Mouse (Mus musculus) neural tube, embryonic 14.5 days (tissue): ENCODE results near the gene Farsa. TPM values are rescaled to one million over a fixed set of nuclear protein-coding genes. Genes with fewer than 3 reads are reported as not detected.

Source experiments
- ATAC-seq: fragments of 200-750 bp; cut with Nextera tagmentation; 2 replicates; pipeline ENCODE4 v1.8.0; 2017; ENCODE audit warnings: low read depth, mild to moderate bottlenecking, moderate TSS enrichment, moderate library complexity
- H3K27ac ChIP-seq: fragments of 300-500 bp; sonication (generic); 2 replicates; pipeline ENCODE4 v1.5.1; 2014; ENCODE audit warnings: low read depth, mild to moderate bottlenecking, control low read depth, low read length, moderate library complexity, mixed read lengths
- H3K27me3 ChIP-seq: fragments of 300-500 bp; sonication (generic); 2 replicates; pipeline ENCODE4 v1.6.1; 2014; ENCODE audit warnings: low read length; ENCODE audit not compliant: control insufficient read depth, insufficient read depth
- H3K36me3 ChIP-seq: fragments of 300-500 bp; sonication (generic); 2 replicates; pipeline ENCODE4 v1.6.1; 2014; ENCODE audit warnings: low read length, mixed read lengths; ENCODE audit not compliant: control insufficient read depth, insufficient read depth
- H3K4me1 ChIP-seq: fragments of 300-500 bp; sonication (generic); 2 replicates; pipeline ENCODE4 v1.6.1; 2014; ENCODE audit warnings: low read length; ENCODE audit not compliant: control insufficient read depth, insufficient read depth
- H3K4me2 ChIP-seq: fragments of 300-500 bp; sonication (generic); 2 replicates; pipeline ENCODE4 v1.6.1; 2014; ENCODE audit warnings: mild to moderate bottlenecking, low read depth, low read length, control low read depth
- H3K4me3 ChIP-seq: fragments of 300-500 bp; sonication (generic); 2 replicates; pipeline ENCODE4 v1.5.1; 2014; ENCODE audit warnings: low read depth, low read length, control low read depth, mixed read lengths
- H3K9ac ChIP-seq: fragments of 300-500 bp; sonication (generic); replicated peaks from 2 replicates; pipeline ENCODE4 v1.6.1; 2014; ENCODE audit warnings: low read depth, mild to moderate bottlenecking, control low read depth, low read length, mixed read lengths
- H3K9me3 ChIP-seq: fragments of 300-500 bp; sonication (generic); 2 replicates; pipeline ENCODE4 v1.6.1; 2016; ENCODE audit warnings: low read length; ENCODE audit not compliant: control insufficient read depth
- WGBS: fragments of 180-500 bp; shearing (Covaris S2); extraction: QIAGEN DNeasy Blood & Tissue Kit; methylation state at CpG from one replicate; pipeline ENCODE4 v1.1.7; 2014; 5-methylcytosine and 5-hydroxymethylcytosine counted together
- polyA plus RNA-seq: library from polyadenylated mRNA; unstranded; fragments of >200 nt; fragmentation: Nextera tagmentation; extraction: Ambion mirVana; gene quantifications from 2 replicates; pipeline ENCODE4 v1.2.1, GENCODE M21; 2014

The Farsa gene
- polyA plus RNA-seq, 1 experiment from 2014 or later = 98.2 TPM

- Histone ChIP-seq H3K36me3 (peaks cover 67% of the 10 kb centered on the region), H3K27ac (no peak overlapping the region), H3K27me3 (no peaks in the 10 kb centered on the region), H3K9me3 (no peaks in the 10 kb centered on the region), H3K4me1 (peaks cover 18% of the 10 kb centered on the region), H3K4me2 (peak overlapping the region; percentile 70), H3K9ac (peak overlapping the region; percentile 87; the same call in 1 of the 2 replicates), H3K4me3 (peak overlapping the region; percentile 84)
- 100% methylated on average over 2 of the region's 2 CpGs for WGBS
- no peak for ATAC-seq
Observed at GRCm38 (mm10) chr8:84839411-84839810, 17.4 kb upstream of the Farsa start.

- Histone ChIP-seq H3K4me3 (peak overlapping the region; percentile 84), H3K4me2 (peak overlapping the region; percentile 70), H3K27ac (peak overlapping the region; percentile 83), H3K4me1 (peaks cover 19% of the 10 kb centered on the region), H3K36me3 (peaks cover 67% of the 10 kb centered on the region), H3K9me3 (no peaks in the 10 kb centered on the region), H3K27me3 (no peaks in the 10 kb centered on the region), H3K9ac (peak overlapping the region; percentile 87)
- WGBS = 4% methylated on average over 7 of the region's 7 CpGs
- ATAC-seq = no peak
Observed at GRCm38 (mm10) chr8:84839875-84840247, 16.9 kb upstream of the Farsa start.

- 1% methylated on average over 45 of the region's 55 CpGs for WGBS
- Histone ChIP-seq H3K4me1 (peaks cover 23% of the 10 kb centered on the region), H3K27me3 (no peaks in the 10 kb centered on the region), H3K36me3 (peaks cover 67% of the 10 kb centered on the region), H3K4me2 (peak within 1 kb of the TSS; percentile 70), H3K9ac (peak within 1 kb of the TSS; percentile 87), H3K4me3 (peak within 1 kb of the TSS; percentile 84), H3K9me3 (no peaks in the 10 kb centered on the region), H3K27ac (peak within 1 kb of the TSS; percentile 83)
- peak; percentile 96 for ATAC-seq
Observed at GRCm38 (mm10) chr8:84840248-84840999, 16.4 kb upstream of the Farsa start, which contains the start of gene Rad23a. Rad23a (minus strand) TSS chr8:84840665.

GRCm38 (mm10) chr8:84841514-84841913, 15.3 kb upstream of the Farsa start:
- H3K27ac ChIP-seq = no peak overlapping the region
- H3K36me3 ChIP-seq = peaks cover 57% of the 10 kb centered on the region
- no peak for ATAC-seq
- no peaks in the 10 kb centered on the region for H3K27me3 ChIP-seq
- H3K4me1 ChIP-seq = peaks cover 23% of the 10 kb centered on the region
- no peaks in the 10 kb centered on the region for H3K9me3 ChIP-seq
- no peak overlapping the region for H3K9ac ChIP-seq
- H3K4me2 ChIP-seq = no peak overlapping the region
- 85% methylated on average over 1 of the region's 1 CpGs for WGBS
- no peak overlapping the region for H3K4me3 ChIP-seq

- Histone ChIP-seq H3K9me3 (no peaks in the 10 kb centered on the region), H3K4me2 (peak overlapping the region; percentile 70), H3K4me1 (peaks cover 25% of the 10 kb centered on the region), H3K27me3 (no peaks in the 10 kb centered on the region), H3K4me3 (peak overlapping the region; percentile 82), H3K36me3 (peaks cover 39% of the 10 kb centered on the region), H3K9ac (peak overlapping the region; percentile 97), H3K27ac (no peak overlapping the region)
- ATAC-seq = no peak
- 90% methylated on average over 9 of the region's 9 CpGs for WGBS
Observed at GRCm38 (mm10) chr8:84844397-84845070, 12.3 kb upstream of the Farsa start.

- WGBS = 18% methylated on average over 12 of the region's 12 CpGs
- Histone ChIP-seq H3K9me3 (no peaks in the 10 kb centered on the region), H3K36me3 (peaks cover 39% of the 10 kb centered on the region), H3K4me2 (peak overlapping the region; percentile 70), H3K4me3 (peak overlapping the region; percentile 82), H3K4me1 (peaks cover 21% of the 10 kb centered on the region), H3K27ac (peak overlapping the region; percentile 73), H3K9ac (peak overlapping the region; percentile 97), H3K27me3 (no peaks in the 10 kb centered on the region)
- no peak for ATAC-seq
Observed at GRCm38 (mm10) chr8:84845355-84846093, 11.3 kb upstream of the Farsa start.

- peaks cover 21% of the 10 kb centered on the region for H3K4me1 ChIP-seq
- H3K27me3 ChIP-seq = no peaks in the 10 kb centered on the region
- H3K4me2 ChIP-seq = peak overlapping the region; percentile 70
- H3K27ac ChIP-seq = peak overlapping the region; percentile 73
- peak overlapping the region; percentile 97 for H3K9ac ChIP-seq
- peaks cover 39% of the 10 kb centered on the region for H3K36me3 ChIP-seq
- under 1% methylated on average over 30 of the region's 30 CpGs for WGBS
- peak; percentile 28 for ATAC-seq
- H3K9me3 ChIP-seq = no peaks in the 10 kb centered on the region
- peak overlapping the region; percentile 82 for H3K4me3 ChIP-seq
Observed at GRCm38 (mm10) chr8:84846094-84846721, 10.6 kb upstream of the Farsa start.

GRCm38 (mm10) chr8:84846722-84847572, 9.8 kb upstream of the Farsa start, which contains the start of gene Calr:
Calr (minus strand) TSS chr8:84846934.
- peak; percentile 99 for ATAC-seq
- Histone ChIP-seq H3K4me3 (peak within 1 kb of the TSS; percentile 82), H3K27ac (peak within 1 kb of the TSS; percentile 84), H3K27me3 (no peaks in the 10 kb centered on the region), H3K4me2 (peak within 1 kb of the TSS; percentile 77), H3K9ac (peak within 1 kb of the TSS; percentile 97), H3K9me3 (no peaks in the 10 kb centered on the region), H3K4me1 (peaks cover 21% of the 10 kb centered on the region), H3K36me3 (peaks cover 32% of the 10 kb centered on the region)
- WGBS = under 1% methylated on average over 55 of the region's 55 CpGs
